Mouse (Mus musculus) liver, embryonic 15.5 days (tissue): ENCODE results near the gene Duox2. TPM values are rescaled to one million over a fixed set of nuclear protein-coding genes. Genes with fewer than 3 reads are reported as not detected.

Experiments used
- ATAC-seq: fragments of 200-750 bp; cut with Nextera tagmentation; 2 replicates; pipeline ENCODE4 v1.8.0; 2017; ENCODE audit warnings: moderate number of reproducible peaks, mild to moderate bottlenecking, moderate library complexity; ENCODE audit not compliant: insufficient read depth
- H3K27ac ChIP-seq: fragments of 300-500 bp; sonication (generic); replicated peaks from 2 replicates; pipeline ENCODE4 v1.5.1; 2015; ENCODE audit warnings: mild to moderate bottlenecking, inconsistent platforms
- H3K27me3 ChIP-seq: fragments of 300-500 bp; sonication (generic); 2 replicates; pipeline ENCODE4 v1.6.1; 2015; ENCODE audit warnings: mild to moderate bottlenecking, inconsistent platforms
- H3K36me3 ChIP-seq: fragments of 300-500 bp; sonication (generic); replicated peaks from 2 replicates; pipeline ENCODE4 v1.6.1; 2015; ENCODE audit warnings: moderate library complexity, mild to moderate bottlenecking, inconsistent platforms
- H3K4me1 ChIP-seq: fragments of 300-500 bp; sonication (generic); replicated peaks from 2 replicates; pipeline ENCODE4 v1.6.1; 2015; ENCODE audit warnings: inconsistent platforms
- H3K4me2 ChIP-seq: fragments of 300-500 bp; sonication (generic); 2 replicates; pipeline ENCODE4 v1.6.1; 2015; ENCODE audit warnings: moderate library complexity, mild to moderate bottlenecking, inconsistent platforms
- H3K4me3 ChIP-seq: fragments of 300-500 bp; sonication (generic); replicated peaks from 2 replicates; pipeline ENCODE4 v1.5.1; 2015; ENCODE audit warnings: mild to moderate bottlenecking, inconsistent platforms
- H3K9ac ChIP-seq: fragments of 300-500 bp; sonication (generic); 2 replicates; pipeline ENCODE4 v1.6.1; 2015; ENCODE audit warnings: moderate library complexity, mild to moderate bottlenecking, inconsistent platforms
- H3K9me3 ChIP-seq: fragments of 300-500 bp; sonication (generic); replicated peaks from 2 replicates; pipeline ENCODE4 v1.6.1; 2016; ENCODE audit warnings: inconsistent platforms
- WGBS: fragments of 180-500 bp; shearing (Covaris S2); methylation state at CpG from one replicate; pipeline ENCODE4 v1.1.7; 2015; ENCODE audit warnings: mixed read lengths; ENCODE audit not compliant: insufficient replicate concordance; 5-methylcytosine and 5-hydroxymethylcytosine counted together
- polyA plus RNA-seq: library from polyadenylated mRNA; unstranded; fragments of >200 nt; fragmentation: Nextera tagmentation; extraction: Ambion mirVana; gene quantifications from 2 replicates; pipeline ENCODE4 v1.2.1, GENCODE M21; 2015

Gene Duox2
- polyA plus RNA-seq, 1 experiment from 2014 or later = not detected

DNA sequence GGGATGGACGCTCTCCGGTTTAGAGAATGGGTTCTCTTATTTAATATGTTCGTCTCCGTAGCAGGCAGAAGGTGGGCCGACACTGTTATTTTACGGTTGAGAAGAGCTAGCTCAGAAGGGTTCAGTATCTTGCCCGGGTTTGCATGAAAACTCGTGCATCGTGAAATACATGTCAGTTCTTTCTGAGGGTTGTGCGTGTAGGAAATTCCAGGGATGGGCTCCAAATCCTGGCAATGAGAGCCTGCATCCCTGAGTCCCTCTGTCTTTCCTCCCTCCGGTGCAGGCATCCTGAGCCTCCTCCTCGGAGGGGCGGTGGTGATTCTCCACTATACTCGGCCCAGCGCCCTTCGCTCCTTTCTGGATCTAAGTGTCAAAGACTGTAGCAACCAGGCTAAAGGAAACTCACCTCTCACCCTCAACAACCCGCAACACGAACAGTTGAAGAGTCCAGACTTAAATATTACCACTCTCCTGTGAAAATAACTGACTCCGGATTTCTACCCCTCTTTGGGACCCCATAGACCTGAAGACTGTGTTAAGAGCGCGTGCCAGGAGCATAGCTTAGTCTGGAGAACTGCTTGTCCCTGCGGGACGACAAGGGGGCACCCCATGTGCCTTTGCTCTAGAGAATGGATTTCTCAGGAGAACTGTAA, 3.8 kb upstream of the Duox2 start:
- H3K27me3 ChIP-seq = peaks cover 100% of the 10 kb centered on the region
- WGBS = 9% methylated on average over 23 of the region's 23 CpGs
- no peak overlapping the region for H3K27ac ChIP-seq
- ATAC-seq = no peak
- H3K4me3 ChIP-seq = peak overlapping the region; percentile 25; the same call in 1 of the 2 replicates
- no peaks in the 10 kb centered on the region for H3K36me3 ChIP-seq
- no peaks in the 10 kb centered on the region for H3K9me3 ChIP-seq
- H3K4me2 ChIP-seq = peak overlapping the region; percentile 48
- H3K9ac ChIP-seq = no peak overlapping the region
- H3K4me1 ChIP-seq = peaks cover 31% of the 10 kb centered on the region; the same call in 1 of the 2 replicates

GRCm38 (mm10) chr2:122301081-122301920, 3.1 kb upstream of the Duox2 start:
- Histone ChIP-seq H3K27ac (no peak overlapping the region), H3K4me1 (peaks cover 31% of the 10 kb centered on the region; the same call in 1 of the 2 replicates), H3K9ac (no peak overlapping the region), H3K4me2 (peak overlapping the region; percentile 48), H3K36me3 (no peaks in the 10 kb centered on the region), H3K4me3 (peak overlapping the region; percentile 25), H3K27me3 (peaks cover 100% of the 10 kb centered on the region), H3K9me3 (no peaks in the 10 kb centered on the region)
- 0 out of 2 replicates have a peak, but pooled peaks have one; percentile 19 for ATAC-seq
- WGBS = 1% methylated on average over 48 of the region's 48 CpGs

DNA sequence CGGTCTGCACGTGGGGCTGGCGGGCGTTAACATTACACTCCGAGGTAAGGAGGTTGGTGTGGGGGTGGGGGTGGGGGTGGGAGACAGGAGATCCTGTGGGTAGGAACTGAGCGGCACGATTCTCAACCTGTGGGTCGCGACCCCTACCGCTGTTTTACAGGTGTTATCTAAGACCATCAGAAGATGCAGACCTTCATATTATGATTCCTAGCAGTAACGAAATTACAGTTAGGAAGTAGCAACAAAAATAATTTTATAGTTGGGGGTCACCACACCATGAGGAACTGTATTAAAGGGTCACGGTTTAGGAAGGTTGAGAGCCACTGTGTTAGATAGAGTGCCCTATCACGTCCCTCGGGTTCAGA, 2.4 kb upstream of the Duox2 start:
- peaks cover 100% of the 10 kb centered on the region for H3K27me3 ChIP-seq
- ATAC-seq = no peak
- no peaks in the 10 kb centered on the region for H3K36me3 ChIP-seq
- 5% methylated on average over 14 of the region's 14 CpGs for WGBS
- H3K4me3 ChIP-seq = no peak overlapping the region
- no peak overlapping the region for H3K9ac ChIP-seq
- H3K4me1 ChIP-seq = peaks cover 31% of the 10 kb centered on the region; the same call in 1 of the 2 replicates
- H3K27ac ChIP-seq = no peak overlapping the region
- H3K9me3 ChIP-seq = no peaks in the 10 kb centered on the region
- H3K4me2 ChIP-seq = peak overlapping the region; percentile 48; the same call in 1 of the 2 replicates

GRCm38 (mm10) chr2:122299911-122300655, 1.8 kb upstream of the Duox2 start:
- 8% methylated on average over 14 of the region's 14 CpGs for WGBS
- Histone ChIP-seq H3K4me2 (no peak overlapping the region), H3K4me3 (no peak overlapping the region), H3K36me3 (no peaks in the 10 kb centered on the region), H3K4me1 (peaks cover 31% of the 10 kb centered on the region; the same call in 1 of the 2 replicates), H3K9me3 (no peaks in the 10 kb centered on the region), H3K27me3 (peaks cover 100% of the 10 kb centered on the region), H3K9ac (no peak overlapping the region), H3K27ac (no peak overlapping the region)
- no peak for ATAC-seq

GRCm38 (mm10) chr2:122298596-122299490, 594 bp upstream of the Duox2 start, which contains the start of gene Duoxa2:
Gene Duoxa2, plus strand, starts transcription at chr2:122298900.
- Histone ChIP-seq H3K9me3 (no peaks in the 10 kb centered on the region), H3K4me1 (peaks cover 31% of the 10 kb centered on the region; the same call in 1 of the 2 replicates), H3K27ac (no peak within 1 kb of the TSS), H3K36me3 (no peaks in the 10 kb centered on the region), H3K4me2 (peak within 1 kb of the TSS; percentile 42), H3K4me3 (peak within 1 kb of the TSS; percentile 29), H3K9ac (no peak within 1 kb of the TSS), H3K27me3 (peaks cover 100% of the 10 kb centered on the region)
- ATAC-seq = no peak
- WGBS = 2% methylated on average over 43 of the region's 43 CpGs

DNA sequence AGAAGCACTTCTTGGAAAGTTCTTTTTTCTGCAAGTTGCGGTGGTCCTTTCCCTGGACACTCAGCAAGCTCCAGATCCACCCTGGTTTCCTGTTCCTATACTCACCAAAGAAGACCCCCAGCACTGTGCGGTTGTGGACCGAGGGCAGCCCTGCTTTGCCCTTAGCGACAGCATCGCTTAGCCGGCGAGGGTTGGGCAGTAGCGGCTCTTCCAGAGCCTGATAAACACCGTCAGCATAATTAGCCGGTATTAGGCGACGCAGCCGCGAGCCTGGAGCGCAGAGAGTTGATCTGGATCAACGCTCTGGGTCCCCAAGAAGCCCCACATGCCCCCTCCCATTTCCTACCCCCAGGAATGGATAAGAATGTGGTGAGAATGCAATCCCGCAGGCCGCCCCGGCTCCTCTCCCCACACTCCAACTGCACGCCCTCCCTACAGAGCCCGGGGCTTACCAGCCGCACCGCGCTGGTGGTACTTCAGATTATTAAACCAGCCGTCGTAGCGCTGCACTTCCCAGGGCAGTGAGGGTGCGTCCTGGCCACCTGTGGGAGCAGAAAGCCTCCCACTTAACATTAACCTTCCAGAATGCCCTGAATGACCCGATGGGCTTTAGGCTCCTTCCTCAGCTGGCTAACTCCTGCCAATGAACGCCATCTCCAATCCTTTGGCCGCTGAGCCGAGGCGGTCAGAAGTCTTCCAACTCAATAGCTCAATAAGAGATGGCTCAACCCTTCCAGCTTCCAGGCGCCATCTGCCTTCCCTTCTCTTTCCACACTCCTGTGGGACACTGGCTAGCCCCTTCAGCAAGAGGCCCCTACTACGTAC, 766 bp downstream of the Duox2 start:
- H3K4me2 ChIP-seq = no peak overlapping the region

DNA sequence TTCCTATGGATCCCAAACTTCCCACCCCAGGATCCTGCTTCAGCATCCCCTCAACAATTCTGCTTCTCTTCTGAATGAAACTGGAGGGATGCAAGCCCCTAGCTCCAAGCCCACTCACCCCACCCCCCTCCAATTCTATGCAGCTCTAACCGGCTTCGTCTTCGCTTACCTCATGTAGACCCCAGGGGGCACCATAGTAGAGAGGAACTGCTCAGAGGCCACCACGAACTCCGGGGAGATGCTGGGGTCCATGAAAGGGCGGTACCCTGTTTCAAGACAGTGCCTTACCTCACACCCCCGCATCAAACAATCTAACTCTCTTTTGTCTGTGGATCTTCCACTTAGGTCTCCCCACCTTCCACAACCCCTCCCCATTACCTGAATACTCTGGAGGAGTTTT, 3.3 kb downstream of the Duox2 start:
- Histone ChIP-seq H3K27me3 (peaks cover 86% of the 10 kb centered on the region), H3K4me2 (no peak overlapping the region), H3K9me3 (no peaks in the 10 kb centered on the region), H3K4me1 (peaks cover 15% of the 10 kb centered on the region; the same call in 1 of the 2 replicates), H3K27ac (no peak overlapping the region), H3K36me3 (no peaks in the 10 kb centered on the region), H3K9ac (no peak overlapping the region), H3K4me3 (no peak overlapping the region)
- no peak for ATAC-seq
- WGBS = 6% methylated on average over 7 of the region's 7 CpGs

More for the DNA sequence above, 766 bp downstream of the Duox2 start:
- Histone ChIP-seq H3K4me3 (no peak overlapping the region), H3K36me3 (no peaks in the 10 kb centered on the region), H3K27me3 (peaks cover 100% of the 10 kb centered on the region), H3K27ac (no peak overlapping the region), H3K9me3 (no peaks in the 10 kb centered on the region), H3K9ac (no peak overlapping the region), H3K4me1 (peaks cover 31% of the 10 kb centered on the region; the same call in 1 of the 2 replicates)
- no peak for ATAC-seq
- under 1% methylated on average over 35 of the region's 35 CpGs for WGBS

- no peak overlapping the region for H3K27ac ChIP-seq
- no peak overlapping the region for H3K4me2 ChIP-seq
- H3K9ac ChIP-seq = no peak overlapping the region
- 49% methylated on average over 7 of the region's 7 CpGs for WGBS
- no peak overlapping the region for H3K4me3 ChIP-seq
- H3K4me1 ChIP-seq = no peaks in the 10 kb centered on the region
- no peaks in the 10 kb centered on the region for H3K36me3 ChIP-seq
- no peaks in the 10 kb centered on the region; the same call in 1 of the 2 replicates for H3K9me3 ChIP-seq
- no peak for ATAC-seq
- H3K27me3 ChIP-seq = peaks cover 7% of the 10 kb centered on the region; the same call in 1 of the 2 replicates
Measured at GRCm38 (mm10) chr2:122286137-122286536, 12.1 kb downstream of the Duox2 start.

GRCm38 (mm10) chr2:122284091-122284490, 14.2 kb downstream of the Duox2 start:
- Histone ChIP-seq H3K4me3 (no peak overlapping the region), H3K4me2 (no peak overlapping the region), H3K36me3 (no peaks in the 10 kb centered on the region), H3K9me3 (no peaks in the 10 kb centered on the region; the same call in 1 of the 2 replicates), H3K9ac (no peak overlapping the region), H3K27me3 (no peaks in the 10 kb centered on the region), H3K4me1 (no peaks in the 10 kb centered on the region), H3K27ac (no peak overlapping the region)
- no peak for ATAC-seq
- WGBS = 69% methylated on average over 9 of the region's 9 CpGs
